Mouse (Mus musculus): ENCODE measurements at regions not wholly inside any gene's neighbourhood (a gene's known extent, or its start where the extent isn't known, plus 50 kb on each side); places are given as distances from the start of the nearest gene placed in this dataset.

DNA sequence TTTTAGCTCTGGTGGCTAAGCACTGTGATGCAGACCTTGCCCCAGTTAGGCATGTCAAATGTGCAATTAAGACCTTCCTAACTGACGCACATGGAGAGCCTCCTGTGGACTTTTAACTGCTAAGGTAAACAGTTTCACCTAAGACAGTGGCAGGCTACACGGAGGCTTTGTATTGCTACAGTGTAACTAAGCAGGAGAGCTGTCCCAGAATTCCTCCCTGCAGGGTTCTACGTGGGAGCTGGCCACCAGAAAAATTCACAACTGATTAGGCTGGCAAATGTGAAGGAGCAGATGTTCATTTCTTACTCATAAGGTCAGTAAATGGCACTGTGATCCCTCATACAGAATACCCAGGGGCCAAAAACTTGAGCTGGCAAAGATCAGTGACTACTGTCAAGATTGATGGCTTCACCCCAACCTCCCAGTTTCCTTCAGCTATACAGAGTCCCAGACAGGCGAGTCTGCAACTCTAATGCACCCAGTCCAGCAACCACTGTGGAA, 165.5 kb upstream of the Ift57 start:
- TF ChIP-seq POLR2A (IDR thresholded peaks at IDR 0.05; ENCODE audit: control insufficient read depth in 1 of 2, insufficient read depth in 1 of 2, low read depth in 1 of 2, low read length in 2 of 2, poor library complexity in 1 of 2) (no peak), GABPA (IDR thresholded peaks at IDR 0.05; ENCODE audit: low read depth, low read length) (no peak)
- Histone ChIP-seq H3K9ac (ENCODE audit: control insufficient read depth, low read depth, low read length, poor library complexity, severe bottlenecking) (no peak overlapping the region), H3K4me1 (ENCODE audit: control insufficient read depth in 1 of 2, insufficient read depth in 2 of 2, low read length in 2 of 2) (no peaks in the 10 kb centered on the region), H3K27me3 (ENCODE audit: control insufficient read depth in 1 of 2, insufficient read depth in 2 of 2, low read length in 2 of 2) (peaks cover 4 to 10% of the 10 kb centered on the region in 2 experiments), H3K79me2 (ENCODE audit: control insufficient read depth, insufficient read depth, low read length, poor library complexity) (no peaks in the 10 kb centered on the region), H3K36me3 (ENCODE audit: control insufficient read depth in 1 of 2, insufficient read depth in 2 of 2, low read length in 2 of 2) (no peaks in the 10 kb centered on the region), H3K4me3 (ENCODE audit: control insufficient read depth in 1 of 2, insufficient read depth in 1 of 2, low read depth in 2 of 2, low read length in 2 of 2) (no peak overlapping the region), H3K27ac (ENCODE audit: control insufficient read depth, low read depth, low read length) (no peak overlapping the region), H3K9me3 (replicated peaks; ENCODE audit: insufficient read depth, low read length) (no peaks in the 10 kb centered on the region)
- DNase-seq (ENCODE audit: low read depth, low spot score), result no peak

DNA sequence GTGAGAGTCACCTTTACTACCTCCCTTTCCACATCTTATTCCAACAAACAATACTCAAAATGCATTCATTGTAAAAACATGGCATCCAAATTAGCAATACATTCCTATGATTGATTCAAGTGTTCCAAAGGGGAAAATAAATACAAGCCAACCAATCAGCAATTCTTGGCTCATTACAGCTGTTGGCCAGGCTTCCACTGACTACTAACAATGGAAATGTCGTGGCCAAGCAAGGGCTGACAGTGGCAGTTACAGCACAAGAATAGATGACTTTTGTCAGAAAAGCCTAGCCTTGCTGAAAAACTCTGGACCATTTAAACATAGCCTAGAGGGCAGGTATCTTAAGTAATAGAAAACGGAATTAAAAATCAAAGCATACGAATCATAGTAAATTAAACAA, 148.8 kb upstream of the Ift57 start:
- peaks cover 0 to 4% of the 10 kb centered on the region in 2 experiments; a peak in 1 of 4 replicates for H3K27me3 ChIP-seq (ENCODE audit: control insufficient read depth in 1 of 2, insufficient read depth in 2 of 2, low read length in 2 of 2)
- no peak overlapping the region for H3K27ac ChIP-seq (ENCODE audit: control insufficient read depth, low read depth, low read length)
- no peak overlapping the region for H3K9ac ChIP-seq (ENCODE audit: control insufficient read depth, low read depth, low read length, poor library complexity, severe bottlenecking)
- DNase-seq (ENCODE audit: low read depth, low spot score), result no peak
- TF ChIP-seq NRF1 (IDR thresholded peaks at IDR 0.05; ENCODE audit: insufficient read depth, low read depth, low read length, poor library complexity, severe bottlenecking), result no peak
- no peak for TF ChIP-seq GABPA (IDR thresholded peaks at IDR 0.05; ENCODE audit: low read depth, low read length)
- TF ChIP-seq USF2 (IDR thresholded peaks at IDR 0.05; ENCODE audit: borderline replicate concordance in 1 of 2, insufficient read depth in 1 of 2, low read depth in 1 of 2, low read length in 2 of 2), result no peak
- TF ChIP-seq CHD2 (IDR thresholded peaks at IDR 0.05; ENCODE audit: low read length), result no peak
- TF ChIP-seq ZKSCAN1 (IDR thresholded peaks at IDR 0.05; ENCODE audit: low read depth, low read length), result no peak
- TF ChIP-seq CTCF (IDR thresholded peaks at IDR 0.05 in 2 of 3, conservative IDR thresholded peaks at IDR 0.05 in 1 of 3; ENCODE audit: control insufficient read depth in 1 of 3, insufficient read depth in 1 of 3, low read depth in 2 of 3, low read length in 3 of 3, poor library complexity in 1 of 3, severe bottlenecking in 1 of 3), result no peak
- no peak for TF ChIP-seq KAT2A (conservative IDR thresholded peaks at IDR 0.05; ENCODE audit: low read depth, low read length)
- no peak for TF ChIP-seq EP300 (IDR thresholded peaks at IDR 0.05; ENCODE audit: low read depth in 1 of 2, low read length in 2 of 2)
- TF ChIP-seq POLR2AphosphoS2 (IDR thresholded peaks at IDR 0.05; ENCODE audit: low read length), result no peak
- no peak for TF ChIP-seq SIN3A (IDR thresholded peaks at IDR 0.05; ENCODE audit: low read length)
- TF ChIP-seq MYB (IDR thresholded peaks at IDR 0.05; ENCODE audit: low read depth, low read length), result no peak
- no peak overlapping the region for H3K4me3 ChIP-seq (ENCODE audit: control insufficient read depth in 1 of 2, insufficient read depth in 1 of 2, low read depth in 2 of 2, low read length in 2 of 2)
- H3K4me1 ChIP-seq (ENCODE audit: control insufficient read depth in 1 of 2, insufficient read depth in 2 of 2, low read length in 2 of 2), result no peaks in the 10 kb centered on the region
- no peaks in the 10 kb centered on the region for H3K9me3 ChIP-seq (replicated peaks; ENCODE audit: insufficient read depth, low read length)
- no peaks in the 10 kb centered on the region for H3K36me3 ChIP-seq (ENCODE audit: control insufficient read depth in 1 of 2, insufficient read depth in 2 of 2, low read length in 2 of 2)
- no peaks in the 10 kb centered on the region for H3K79me2 ChIP-seq (ENCODE audit: control insufficient read depth, insufficient read depth, low read length, poor library complexity)

DNA sequence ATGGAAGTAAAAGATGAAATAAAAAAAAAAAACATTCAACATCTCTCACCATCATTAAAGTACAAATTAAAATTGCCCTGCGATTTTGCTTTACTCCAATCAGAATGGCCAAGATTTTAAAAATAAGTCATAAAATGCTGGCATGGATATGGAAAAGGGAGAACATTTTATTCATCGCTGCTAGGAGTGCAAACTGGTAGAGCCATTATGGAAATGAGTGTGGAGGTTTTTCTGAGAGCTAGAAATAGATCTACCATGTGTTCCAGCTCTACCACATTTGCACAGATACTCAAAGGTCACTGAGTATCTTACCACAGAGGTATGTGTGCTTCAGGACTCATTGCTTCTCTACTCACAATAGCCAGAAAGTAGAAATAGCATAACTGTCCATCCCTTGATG, 129.0 kb upstream of the Ift57 start:
- TF ChIP-seq MEF2A (IDR thresholded peaks at IDR 0.05; ENCODE audit: extremely low read depth, insufficient replicate concordance, low read depth, low read length, poor library complexity, severe bottlenecking) (no peak), MAZ (IDR thresholded peaks at IDR 0.05; ENCODE audit: low read depth, low read length) (no peak), ZKSCAN1 (IDR thresholded peaks at IDR 0.05; ENCODE audit: low read depth, low read length) (no peak), ELF1 (IDR thresholded peaks at IDR 0.05; ENCODE audit: low read depth, low read length) (no peak), CTCF (IDR thresholded peaks at IDR 0.05 in 2 of 3, conservative IDR thresholded peaks at IDR 0.05 in 1 of 3; ENCODE audit: control insufficient read depth in 1 of 3, insufficient read depth in 1 of 3, low read depth in 2 of 3, low read length in 3 of 3, poor library complexity in 1 of 3, severe bottlenecking in 1 of 3) (no peak), MYC (IDR thresholded peaks at IDR 0.05; ENCODE audit: low read depth, low read length) (no peak), RCOR1 (IDR thresholded peaks at IDR 0.05; ENCODE audit: low read depth, low read length) (no peak), ZNF384 (IDR thresholded peaks at IDR 0.05; ENCODE audit: low read depth, low read length) (no peak), ZC3H11A (IDR thresholded peaks at IDR 0.05; ENCODE audit: low read depth, low read length) (no peak), CHD1 (IDR thresholded peaks at IDR 0.05; ENCODE audit: low read depth, low read length) (no peak), SMC3 (IDR thresholded peaks at IDR 0.05; ENCODE audit: low read depth, low read length) (no peak), MAX (IDR thresholded peaks at IDR 0.05; ENCODE audit: low read length) (no peak), ETS1 (IDR thresholded peaks at IDR 0.05; ENCODE audit: low read depth, low read length) (no peak), CHD2 (IDR thresholded peaks at IDR 0.05; ENCODE audit: low read length) (no peak), BHLHE40 (IDR thresholded peaks at IDR 0.05; ENCODE audit: borderline replicate concordance, low read depth, low read length) (no peak), ZMIZ1 (IDR thresholded peaks at IDR 0.05; ENCODE audit: low read depth, low read length) (no peak)
- Histone ChIP-seq H3K4me3 (ENCODE audit: control insufficient read depth in 1 of 2, insufficient read depth in 1 of 2, low read depth in 2 of 2, low read length in 2 of 2) (no peak overlapping the region), H3K9ac (ENCODE audit: control insufficient read depth, low read depth, low read length, poor library complexity, severe bottlenecking) (no peak overlapping the region), H3K9me3 (replicated peaks; ENCODE audit: insufficient read depth, low read length) (no peaks in the 10 kb centered on the region), H3K4me1 (ENCODE audit: control insufficient read depth in 1 of 2, insufficient read depth in 2 of 2, low read length in 2 of 2) (no peaks in the 10 kb centered on the region), H3K27me3 (ENCODE audit: control insufficient read depth in 1 of 2, insufficient read depth in 2 of 2, low read length in 2 of 2) (no peaks in the 10 kb centered on the region; a peak in 2 of 4 replicates), H3K27ac (ENCODE audit: control insufficient read depth, low read depth, low read length) (no peak overlapping the region), H3K79me2 (ENCODE audit: control insufficient read depth, insufficient read depth, low read length, poor library complexity) (no peaks in the 10 kb centered on the region), H3K36me3 (ENCODE audit: control insufficient read depth in 1 of 2, insufficient read depth in 2 of 2, low read length in 2 of 2) (no peaks in the 10 kb centered on the region)
- DNase-seq (ENCODE audit: low read depth, low spot score), result no peak

All from MEL (cell line).